Comparison of ENCODE assay signal across 23 mouse cellular contexts in the genomic region with DNA sequence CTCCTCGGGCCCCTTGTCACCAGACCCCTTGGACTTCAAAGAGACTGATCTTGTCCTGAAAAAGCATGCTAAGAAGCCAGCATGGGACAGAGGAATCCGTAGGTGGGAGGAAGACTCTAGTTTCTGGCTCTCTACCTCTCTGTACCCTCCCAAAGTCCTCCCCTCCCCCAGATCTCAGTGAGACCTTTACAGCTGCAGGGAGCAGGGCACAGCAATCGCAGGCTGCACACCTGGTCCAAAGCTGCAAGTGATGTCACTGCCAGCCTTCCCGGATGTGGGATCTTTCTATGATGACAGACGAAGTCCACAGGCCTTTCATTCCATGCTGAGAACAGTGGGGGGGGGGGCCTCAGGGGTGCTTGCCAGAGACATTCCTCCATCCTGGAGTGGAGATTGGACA. TPM values are rescaled to one million over a fixed set of nuclear protein-coding genes. Genes with fewer than 3 reads are reported as not detected.
A peak's percentile ranks its signal among the peaks of the same experiment; 100 is the strongest.
DNase-seq lines count a peak whose midpoint lies in the region; ATAC-seq and TF ChIP-seq lines count a peak whose summit lies in the region.
"Had no signal": no experiment of that assay in that cellular context is flagged by ENCODE, and none has a peak within 500 bp of the region (broad histone marks: within the 10 kb centered on the region; RNA-seq: fewer than 3 reads in every experiment).

No protein-coding gene starts in this region.

- no peaks in the 10 kb centered on the region for H3K27me3 ChIP-seq in hindbrain, embryonic 11.5 days (ENCODE audit: control insufficient read depth, insufficient read depth, low read length)
- 0 out of 2 replicates have a peak, but pooled peaks cover 3% of the 10 kb centered on the region for H3K27me3 ChIP-seq in hindbrain, embryonic 12.5 days
- H3K27me3 ChIP-seq in embryonic facial prominence, embryonic 10.5 days (replicated peaks; ENCODE audit: low read depth, poor library complexity, severe bottlenecking): peaks cover 42% of the 10 kb centered on the region
- peaks cover 16% of the 10 kb centered on the region for H3K27me3 ChIP-seq in limb, embryonic 12.5 days
- H3K27me3 ChIP-seq in forebrain, postnatal 0 days (ENCODE audit: insufficient read depth, low read length): no peaks in the 10 kb centered on the region
- H3K27me3 ChIP-seq: embryonic facial prominence, embryonic 15.5 days; limb, embryonic 15.5 days; neural tube, embryonic 12.5 days had no signal

- no peaks in the 10 kb centered on the region for H3K36me3 ChIP-seq in hindbrain, embryonic 11.5 days (ENCODE audit: control insufficient read depth, insufficient read depth, low read length)
- H3K36me3 ChIP-seq in hindbrain, embryonic 12.5 days: no peaks in the 10 kb centered on the region
- H3K36me3 ChIP-seq in embryonic facial prominence, embryonic 10.5 days (replicated peaks): no peaks in the 10 kb centered on the region
- no peaks in the 10 kb centered on the region for H3K36me3 ChIP-seq in limb, embryonic 12.5 days
- H3K36me3 ChIP-seq in forebrain, postnatal 0 days (ENCODE audit: insufficient read depth): no peaks in the 10 kb centered on the region
- H3K36me3 ChIP-seq: embryonic facial prominence, embryonic 15.5 days; heart, embryonic 12.5 days; limb, embryonic 15.5 days; neural tube, embryonic 12.5 days had no signal

- TF ChIP-seq CTCF in forebrain, postnatal 0 days (IDR thresholded peaks at IDR 0.05; ENCODE audit: low read depth): no peak

- 34% methylated on average over 5 of the region's 5 CpGs for WGBS in hindbrain, embryonic 11.5 days
- 30% methylated on average over 5 of the region's 5 CpGs for WGBS in hindbrain, embryonic 12.5 days
- 30% methylated on average over 5 of the region's 5 CpGs for WGBS in embryonic facial prominence, embryonic 10.5 days
- 8% methylated on average over 5 of the region's 5 CpGs for WGBS in limb, embryonic 12.5 days
- WGBS in forebrain, postnatal 0 days: 35% methylated on average over 5 of the region's 5 CpGs

- ATAC-seq in hindbrain, embryonic 11.5 days (ENCODE audit: low FRiP score): no peak
- no peak for ATAC-seq in hindbrain, embryonic 12.5 days (ENCODE audit: low FRiP score)
- no peak for ATAC-seq in limb, embryonic 12.5 days (ENCODE audit: insufficient number of reproducible peaks, insufficient read depth, low FRiP score, low TSS enrichment, low read depth)
- ATAC-seq in forebrain, postnatal 0 days: no peak
- ATAC-seq: liver, postnatal 0 days had no signal

- no peaks in the 10 kb centered on the region for H3K9me3 ChIP-seq in hindbrain, embryonic 11.5 days (ENCODE audit: control insufficient read depth, low read length)
- no peaks in the 10 kb centered on the region for H3K9me3 ChIP-seq in hindbrain, embryonic 12.5 days (replicated peaks)
- no peaks in the 10 kb centered on the region for H3K9me3 ChIP-seq in embryonic facial prominence, embryonic 10.5 days
- H3K9me3 ChIP-seq in limb, embryonic 12.5 days: no peaks in the 10 kb centered on the region
- no peaks in the 10 kb centered on the region for H3K9me3 ChIP-seq in forebrain, postnatal 0 days (ENCODE audit: low read length)
- H3K9me3 ChIP-seq: embryonic facial prominence, embryonic 15.5 days; heart, embryonic 12.5 days; limb, embryonic 15.5 days; megakaryocyte, embryonic 14.5 days; neural tube, embryonic 12.5 days had no signal

- H3K4me1 ChIP-seq in hindbrain, embryonic 11.5 days (replicated peaks; ENCODE audit: control insufficient read depth, insufficient read depth, low read length): peaks cover 4% of the 10 kb centered on the region
- peaks cover 31% of the 10 kb centered on the region for H3K4me1 ChIP-seq in hindbrain, embryonic 12.5 days
- peaks cover 68% of the 10 kb centered on the region for H3K4me1 ChIP-seq in embryonic facial prominence, embryonic 10.5 days
- H3K4me1 ChIP-seq in limb, embryonic 12.5 days (replicated peaks): peaks cover 55% of the 10 kb centered on the region
- H3K4me1 ChIP-seq in forebrain, postnatal 0 days (ENCODE audit: insufficient read depth): no peaks in the 10 kb centered on the region
- H3K4me1 ChIP-seq: megakaryocyte, embryonic 14.5 days had no signal

- peak; percentile 10 for DNase-seq in hindbrain, embryonic 11.5 days (ENCODE audit: low spot score)
- DNase-seq in embryonic facial prominence, embryonic 10.5 days (ENCODE audit: low spot score): no peak
- DNase-seq in thymus, postnatal 14 days: peak; percentile 79
- DNase-seq in natural killer cell, adult 2 months (ENCODE audit: low spot score in 2 of 2): no peak
- DNase-seq in forebrain, postnatal 0 days: no peak
- DNase-seq: adrenal gland, postnatal 14 days; cerebellum, adult 9-11 months; gastrocnemius, adult 2 months; heart, postnatal 36 days; kidney, adult 9 months; kidney, postnatal 25 days; liver, postnatal 0 days; right cerebral cortex, postnatal 4 days had no signal

- no peak overlapping the region for H3K27ac ChIP-seq in hindbrain, embryonic 11.5 days (ENCODE audit: low read depth, low read length)
- no peak overlapping the region for H3K27ac ChIP-seq in hindbrain, embryonic 12.5 days
- H3K27ac ChIP-seq in embryonic facial prominence, embryonic 10.5 days (replicated peaks): peak overlapping the region; percentile 77; the same call in 1 of the 2 replicates
- peak overlapping the region; percentile 32; the same call in 1 of the 2 replicates for H3K27ac ChIP-seq in limb, embryonic 12.5 days
- H3K27ac ChIP-seq in forebrain, postnatal 0 days (ENCODE audit: low read depth, low read length): no peak overlapping the region
- H3K27ac ChIP-seq: embryonic facial prominence, embryonic 15.5 days; gastrocnemius, adult 2 months; limb, embryonic 15.5 days; neural tube, embryonic 12.5 days; stomach, postnatal 0 days had no signal

- H3K4me2 ChIP-seq in hindbrain, embryonic 11.5 days (replicated peaks; ENCODE audit: low read depth, low read length): no peak overlapping the region
- no peak overlapping the region for H3K4me2 ChIP-seq in hindbrain, embryonic 12.5 days (replicated peaks)
- no peak overlapping the region for H3K4me2 ChIP-seq in limb, embryonic 12.5 days
- H3K4me2 ChIP-seq in forebrain, postnatal 0 days (ENCODE audit: low read depth): no peak overlapping the region
- H3K4me2 ChIP-seq: embryonic facial prominence, embryonic 15.5 days; heart, embryonic 12.5 days; limb, embryonic 15.5 days; neural tube, embryonic 12.5 days had no signal

- H3K9ac ChIP-seq in hindbrain, embryonic 11.5 days (ENCODE audit: low read depth, low read length): no peak overlapping the region
- H3K9ac ChIP-seq in hindbrain, embryonic 12.5 days: no peak overlapping the region
- no peak overlapping the region for H3K9ac ChIP-seq in limb, embryonic 12.5 days (replicated peaks)
- no peak overlapping the region for H3K9ac ChIP-seq in forebrain, postnatal 0 days
- H3K9ac ChIP-seq: embryonic facial prominence, embryonic 15.5 days; heart, embryonic 12.5 days; limb, embryonic 15.5 days; liver, postnatal 0 days; neural tube, embryonic 12.5 days had no signal

- H3K4me3 ChIP-seq in hindbrain, embryonic 11.5 days (ENCODE audit: low read depth, low read length): no peak overlapping the region
- H3K4me3 ChIP-seq in hindbrain, embryonic 12.5 days: no peak overlapping the region
- no peak overlapping the region for H3K4me3 ChIP-seq in embryonic facial prominence, embryonic 10.5 days
- H3K4me3 ChIP-seq in limb, embryonic 12.5 days (replicated peaks): no peak overlapping the region
- H3K4me3 ChIP-seq in forebrain, postnatal 0 days (ENCODE audit: low read depth, low read length): no peak overlapping the region
- H3K4me3 ChIP-seq: embryonic facial prominence, embryonic 15.5 days; gastrocnemius, adult 2 months; heart, embryonic 12.5 days; limb, embryonic 15.5 days; megakaryocyte, embryonic 14.5 days; neural tube, embryonic 12.5 days had no signal

RNA-seq across cellular contexts. Expression of a gene that starts 38.5 kb away (rescaled TPM):
- polyA plus RNA-seq in hindbrain, embryonic 11.5 days (2014; fragmentation: Nextera tagmentation; extraction: Ambion mirVana): 0.13 TPM in 1 of 2 replicates, not detected in the other
- 0.21 and 1.2 TPM in 2 replicates for polyA plus RNA-seq in hindbrain, embryonic 12.5 days (2016; fragmentation: Nextera tagmentation; extraction: Ambion mirVana)
- polyA plus RNA-seq in embryonic facial prominence, embryonic 10.5 days (2016; fragmentation: Nextera tagmentation; extraction: Ambion mirVana): 3.6 and 4.3 TPM in 2 replicates
- 1.4 and 1.9 TPM in 2 replicates for polyA plus RNA-seq in limb, embryonic 12.5 days (2016; fragmentation: Nextera tagmentation; extraction: Ambion mirVana)
- total RNA-seq in forebrain, postnatal 0 days (2014; rRNA removed): 0.15 TPM in 1 of 2 replicates, not detected in the other
- 0.49 and 0.82 TPM in 2 replicates for polyA plus RNA-seq in forebrain, postnatal 0 days (2015; fragmentation: Nextera tagmentation; extraction: Ambion mirVana)
- total RNA-seq: adrenal gland, postnatal 14 days; gastrocnemius, adult 2 months; heart, postnatal 36 days; monocyte, adult 5-6 weeks had no signal
- polyA plus RNA-seq: intestine, embryonic 14.5 days had no signal

Comparison
In these comparisons a context has a peak if more than half of its experiments do, and no peak if none do; other contexts are left out.
1. DNase-seq: peak in hindbrain, embryonic 11.5 days (single experiment) and thymus, postnatal 14 days (single experiment); none in embryonic facial prominence, embryonic 10.5 days (single experiment), natural killer cell, adult 2 months (0 of 2) and forebrain, postnatal 0 days (single experiment).
2. H3K27ac ChIP-seq: peak in embryonic facial prominence, embryonic 10.5 days (single experiment) and limb, embryonic 12.5 days (single experiment); none in hindbrain, embryonic 11.5 days (single experiment), hindbrain, embryonic 12.5 days (single experiment) and forebrain, postnatal 0 days (single experiment).